Mouse (Mus musculus) embryo, embryonic 11 days (tissue): ENCODE measurements around the gene Fuom.

Source experiments
- DNase-seq: peaks from one replicate; pipeline ENCODE4 v3.0.0-alpha.2; 2015

Fuom gene

GRCm38 (mm10) chr7:140049115-140049689 is 53.0 kb downstream of the Fuom start:
- DNase-seq: peak; percentile 68

DNA sequence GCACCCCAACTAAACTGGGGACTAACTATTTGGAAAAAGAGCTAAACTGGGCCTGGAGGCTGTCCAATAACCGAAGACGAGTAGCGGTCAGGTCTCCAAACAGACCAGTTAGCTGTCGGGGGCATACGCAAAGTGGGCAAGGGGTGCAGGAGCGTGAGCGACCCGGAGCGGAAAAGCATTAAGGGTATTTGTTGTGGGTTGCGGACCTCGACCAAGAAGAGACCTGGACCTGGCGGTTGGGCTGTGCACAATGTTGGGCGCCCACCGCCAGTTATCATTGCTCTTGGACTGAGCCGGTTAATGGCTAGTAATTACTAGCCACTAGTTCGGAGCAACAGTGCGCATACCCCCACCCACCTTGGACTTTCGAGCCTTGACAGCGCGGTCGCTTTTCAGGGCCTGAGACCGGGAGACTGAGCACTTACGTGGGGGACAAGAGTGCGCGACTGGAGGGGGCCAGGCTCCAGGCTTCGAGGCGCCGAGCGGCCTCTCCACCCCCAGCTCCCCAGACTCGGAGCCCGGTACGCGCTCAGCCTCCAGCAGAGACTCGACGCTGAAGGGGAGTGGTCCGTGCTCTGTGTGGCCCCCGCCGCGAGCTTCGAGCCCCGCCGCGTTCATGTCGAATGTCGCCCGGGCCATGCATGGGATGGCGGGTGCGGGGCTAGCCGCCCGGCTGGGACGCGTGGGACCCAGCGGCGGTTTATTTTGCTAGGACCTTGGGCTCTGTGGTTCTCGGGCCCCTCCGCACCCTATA is 53.7 kb downstream of the Fuom start, which contains the start of gene Msx3:
TSS of gene Msx3 (minus strand) at position 729 of the 754 bp plus-strand sequence.
- peak; percentile 36 for DNase-seq

DNA sequence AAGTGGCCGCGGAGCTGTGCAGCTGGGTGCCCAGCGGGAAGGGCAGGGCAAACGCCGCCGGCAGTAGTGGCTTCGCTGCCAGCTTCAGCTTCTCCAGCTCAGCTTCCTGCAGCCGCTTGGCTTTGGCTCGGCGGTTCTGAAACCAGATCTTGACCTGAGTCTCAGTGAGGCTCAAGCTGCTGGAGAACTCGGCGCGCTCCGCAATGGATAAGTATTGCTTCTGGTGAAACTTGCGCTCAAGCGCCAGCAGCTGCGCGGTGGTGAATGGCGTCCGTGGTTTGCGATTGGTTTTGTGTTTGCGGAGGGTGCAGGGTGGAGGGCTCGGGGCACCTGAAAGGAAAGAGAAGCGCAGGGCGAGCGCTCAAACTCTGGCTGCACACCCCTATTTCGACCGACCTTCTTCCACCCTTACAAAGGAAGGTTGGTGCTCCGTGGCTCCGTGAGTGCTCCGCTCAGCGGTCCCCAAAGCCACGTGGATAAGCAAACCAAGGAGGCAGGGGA is 54.4 kb downstream of the Fuom start:
- peak; percentile 68 for DNase-seq
